Mouse (Mus musculus): Measurements from ENCODE around the gene Ddx50.
A peak's percentile ranks its signal among the peaks of the same experiment; 100 is the strongest.

Ddx50 gene

GRCm38 (mm10) chr10:62650881-62651810 lies at the start of gene Ddx50:
TSS of gene Ddx50 (minus strand) at chr10:62651218.
- DNase-seq, result peak; percentile 100

- DNase-seq, result no peak
Observed at GRCm38 (mm10) chr10:62692771-62693170, 41.8 kb upstream of the Ddx50 start.

GRCm38 (mm10) chr10:62692244-62692643 lies 41.2 kb upstream of the Ddx50 start:
- no peak for DNase-seq

GRCm38 (mm10) chr10:62687032-62687674 lies 36.1 kb upstream of the Ddx50 start:
- DNase-seq, result no peak

GRCm38 (mm10) chr10:62683043-62683442 lies 32.0 kb upstream of the Ddx50 start:
- no peak for DNase-seq

- DNase-seq, result no peak
Observed at GRCm38 (mm10) chr10:62679833-62680232, 28.8 kb upstream of the Ddx50 start.

GRCm38 (mm10) chr10:62677329-62677728 lies 26.3 kb upstream of the Ddx50 start:
- no peak for DNase-seq

- no peak for DNase-seq
Observed at GRCm38 (mm10) chr10:62676196-62676595, 25.2 kb upstream of the Ddx50 start.

GRCm38 (mm10) chr10:62672359-62672758 lies 21.3 kb upstream of the Ddx50 start:
- DNase-seq, result no peak

GRCm38 (mm10) chr10:62669245-62669644 lies 18.2 kb upstream of the Ddx50 start:
- DNase-seq, result no peak

- DNase-seq, result no peak
Observed at GRCm38 (mm10) chr10:62668463-62668862, 17.4 kb upstream of the Ddx50 start.

- DNase-seq, result no peak
Observed at GRCm38 (mm10) chr10:62668043-62668442, 17.0 kb upstream of the Ddx50 start.

- no peak for DNase-seq
Observed at GRCm38 (mm10) chr10:62664963-62665590, 14.1 kb upstream of the Ddx50 start.

GRCm38 (mm10) chr10:62664171-62664570 lies 13.2 kb upstream of the Ddx50 start:
- no peak for DNase-seq

- DNase-seq, result no peak
Observed at GRCm38 (mm10) chr10:62656711-62657110, 5.7 kb upstream of the Ddx50 start.

GRCm38 (mm10) chr10:62651961-62652360 lies 943 bp upstream of the Ddx50 start:
- no peak for DNase-seq

GRCm38 (mm10) chr10:62650358-62650782 lies 648 bp downstream of the Ddx50 start:
- no peak for DNase-seq

- no peak for DNase-seq
Observed at GRCm38 (mm10) chr10:62604161-62604560, 46.9 kb downstream of the Ddx50 start.

GRCm38 (mm10) chr10:62603233-62604030 lies 47.6 kb downstream of the Ddx50 start:
- DNase-seq, result no peak

GRCm38 (mm10) chr10:62602177-62603040 lies 48.6 kb downstream of the Ddx50 start, which contains the start of gene Ddx21:
TSS of gene Ddx21 (minus strand) at chr10:62602281.
- DNase-seq, result peak; percentile 84

GRCm38 (mm10) chr10:62601833-62602176 lies 49.2 kb downstream of the Ddx50 start:
- DNase-seq, result no peak
